Mouse (Mus musculus): ENCODE results near the gene Mars.

Gene Mars

GRCm38 (mm10) chr10:127311476-127312355 lies at the start of gene Mars:
Mars (minus strand) TSS chr10:127311786.
- peak; percentile 93 for DNase-seq (ENCODE audit: low read depth, low spot score)

DNA sequence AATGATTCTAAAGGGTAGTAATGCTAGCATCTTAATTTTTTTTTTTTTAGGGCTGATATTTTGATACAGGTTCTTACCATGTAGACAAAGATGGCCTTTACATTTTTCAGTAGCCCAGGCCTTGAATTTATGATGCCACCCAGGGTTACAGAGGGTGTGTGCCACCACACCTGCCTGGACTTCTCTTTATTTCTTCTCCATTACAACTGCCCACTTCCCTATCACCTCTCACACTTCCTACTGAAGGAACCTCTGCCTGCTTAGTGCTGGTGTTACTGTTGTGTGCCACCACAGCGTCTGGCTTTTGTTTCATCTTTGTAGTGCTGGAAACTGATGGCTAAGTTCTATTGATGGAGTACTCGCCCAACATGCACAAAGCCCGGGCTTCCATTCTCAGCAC lies 49.1 kb upstream of the Mars start:
- no peak for DNase-seq (ENCODE audit: low read depth, low spot score)

GRCm38 (mm10) chr10:127355336-127355735 lies 43.8 kb upstream of the Mars start:
- no peak for DNase-seq (ENCODE audit: low read depth, low spot score)

DNA sequence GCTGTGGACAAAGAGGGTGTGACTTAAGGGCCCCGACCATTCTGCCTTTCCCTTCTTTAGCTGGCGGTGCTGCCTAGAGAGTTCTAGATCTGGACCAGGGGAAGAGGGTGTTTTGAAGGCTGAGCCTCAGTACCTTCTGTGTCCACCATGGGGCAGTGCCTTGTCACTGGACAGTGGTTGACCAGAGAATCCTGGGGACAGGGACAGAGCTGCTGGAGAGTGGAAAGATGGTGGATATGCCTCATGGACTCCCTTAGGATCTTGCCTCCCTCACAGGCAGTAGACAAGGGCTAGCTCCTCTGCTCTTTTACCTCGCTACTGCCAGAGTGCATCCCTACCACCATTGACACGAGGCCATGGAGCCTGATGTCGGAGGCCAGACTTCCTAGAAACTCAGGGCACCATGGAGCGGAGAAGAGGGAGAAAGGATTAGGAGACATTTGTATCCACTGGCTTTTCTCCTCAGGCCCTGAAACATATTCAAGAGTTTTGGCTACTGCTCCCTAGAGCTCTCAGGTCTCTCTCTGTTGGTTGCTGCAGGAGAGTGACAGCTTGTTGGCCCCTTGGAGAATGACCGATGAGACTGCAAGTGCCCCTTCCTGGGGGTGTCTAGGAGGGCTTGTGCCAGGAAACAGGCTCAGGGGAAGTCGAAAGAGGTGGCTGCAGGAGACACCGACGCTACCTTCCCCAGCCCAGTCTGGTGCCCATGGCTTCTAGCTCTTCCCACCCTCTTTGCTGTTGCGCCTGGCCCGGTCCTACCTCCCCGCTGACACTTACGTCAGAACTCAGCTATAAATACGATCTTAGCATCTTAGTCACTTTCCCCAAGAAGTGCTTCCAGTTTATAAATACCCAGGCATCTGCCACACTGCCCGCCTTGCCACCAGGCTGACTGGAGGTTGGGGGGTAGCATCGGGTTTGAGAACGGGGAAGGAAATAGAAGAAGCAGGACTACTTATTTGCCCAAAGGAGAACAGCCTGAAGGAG lies 42.6 kb upstream of the Mars start, which contains the start of gene Inhbe:
TSS of gene Inhbe (minus strand) at position 503 of the 987 bp plus-strand sequence.
- no peak for DNase-seq (ENCODE audit: low read depth, low spot score)

DNA sequence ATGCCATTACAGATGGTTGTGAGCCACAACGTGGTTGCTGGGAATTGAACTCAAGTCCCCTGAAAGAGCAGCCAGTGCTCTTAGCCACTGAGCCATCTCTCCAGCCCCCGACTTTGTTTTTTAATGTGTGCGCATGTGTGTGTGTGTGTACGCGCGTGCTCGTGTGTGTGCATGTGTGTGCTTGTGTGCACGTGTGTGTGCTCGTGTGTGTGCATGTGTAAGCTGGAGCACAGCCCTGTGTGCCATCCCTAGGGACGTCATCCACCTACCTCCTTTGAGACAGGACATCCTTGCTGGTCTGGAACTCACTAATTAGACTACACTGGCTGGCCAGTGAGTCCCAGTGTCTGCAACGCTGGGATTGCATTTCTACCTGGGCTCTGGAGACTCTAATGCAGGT lies 41.2 kb upstream of the Mars start:
- DNase-seq (ENCODE audit: low read depth, low spot score): no peak

GRCm38 (mm10) chr10:127352187-127352586 lies 40.6 kb upstream of the Mars start:
- no peak for DNase-seq (ENCODE audit: low read depth, low spot score)

- DNase-seq (ENCODE audit: low read depth, low spot score): no peak
These were observed 40.1 kb upstream of the Mars start for GRCm38 (mm10) chr10:127351719-127352118.

GRCm38 (mm10) chr10:127351285-127351595 lies 39.7 kb upstream of the Mars start:
- DNase-seq (ENCODE audit: low read depth, low spot score): no peak

- no peak for DNase-seq (ENCODE audit: low read depth, low spot score)
These were observed 39.2 kb upstream of the Mars start for GRCm38 (mm10) chr10:127350594-127351284.

DNA sequence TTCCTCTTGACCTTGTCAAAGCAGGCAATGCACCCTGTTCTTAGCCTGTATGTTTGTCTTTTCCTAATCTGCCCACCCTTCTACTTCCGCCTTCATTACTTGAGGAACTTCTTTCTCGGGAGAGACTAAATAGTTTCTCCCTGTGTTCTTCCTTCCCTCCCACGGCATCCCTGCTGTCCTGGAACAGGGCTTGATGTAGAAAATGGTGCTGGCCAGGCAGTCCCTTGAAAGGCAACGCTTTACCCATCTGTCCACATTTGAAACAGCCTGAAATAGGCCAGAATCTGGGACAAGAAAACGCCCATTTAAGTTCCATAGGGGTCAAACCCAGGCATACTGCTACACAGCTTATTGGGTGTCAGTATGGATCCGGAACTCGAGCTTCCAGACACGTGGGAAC lies 38.2 kb upstream of the Mars start:
- DNase-seq (ENCODE audit: low read depth, low spot score): no peak

DNA sequence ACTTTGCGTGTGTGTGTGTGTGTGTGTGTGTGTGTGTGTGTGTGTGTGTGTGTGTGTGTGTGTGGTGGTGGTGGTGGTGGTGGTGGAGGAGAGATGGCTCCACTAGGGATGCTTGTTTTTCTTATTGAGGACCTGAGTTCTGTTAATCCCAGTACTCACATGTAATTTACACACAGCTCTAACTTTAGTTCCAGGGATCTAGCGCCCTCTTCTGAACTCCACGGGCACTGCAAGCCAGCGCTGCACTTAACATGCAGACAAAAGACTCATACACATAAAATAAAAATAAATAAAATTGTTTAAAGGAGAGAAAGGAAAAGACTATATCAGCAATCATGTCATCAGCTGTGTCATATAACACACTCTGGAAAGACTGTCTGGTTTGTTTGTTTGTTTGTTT lies 37.4 kb upstream of the Mars start:
- no peak for DNase-seq (ENCODE audit: low read depth, low spot score)

DNA sequence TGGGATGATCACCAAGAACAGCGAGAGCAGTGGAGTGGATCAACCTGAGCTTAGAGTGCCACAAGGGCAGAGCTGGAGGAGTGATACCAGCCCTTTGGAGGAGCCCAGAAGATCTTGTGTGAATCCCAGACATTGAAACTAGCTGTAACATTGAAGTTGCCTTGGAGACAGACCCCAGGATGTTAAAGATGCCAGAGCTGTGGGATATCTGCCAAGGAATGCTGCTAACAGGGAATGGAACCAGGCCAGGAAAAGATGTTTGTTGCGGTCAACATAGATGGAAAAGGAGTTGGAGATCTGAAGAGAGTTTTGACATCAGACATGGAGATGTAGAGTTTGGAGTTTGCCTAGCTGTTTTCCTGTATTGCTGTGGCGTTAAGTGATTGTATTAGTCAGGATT lies 34.6 kb upstream of the Mars start:
- no peak for DNase-seq (ENCODE audit: low read depth, low spot score)

GRCm38 (mm10) chr10:127343029-127343428 lies 31.4 kb upstream of the Mars start:
- DNase-seq (ENCODE audit: low read depth, low spot score): no peak

DNA sequence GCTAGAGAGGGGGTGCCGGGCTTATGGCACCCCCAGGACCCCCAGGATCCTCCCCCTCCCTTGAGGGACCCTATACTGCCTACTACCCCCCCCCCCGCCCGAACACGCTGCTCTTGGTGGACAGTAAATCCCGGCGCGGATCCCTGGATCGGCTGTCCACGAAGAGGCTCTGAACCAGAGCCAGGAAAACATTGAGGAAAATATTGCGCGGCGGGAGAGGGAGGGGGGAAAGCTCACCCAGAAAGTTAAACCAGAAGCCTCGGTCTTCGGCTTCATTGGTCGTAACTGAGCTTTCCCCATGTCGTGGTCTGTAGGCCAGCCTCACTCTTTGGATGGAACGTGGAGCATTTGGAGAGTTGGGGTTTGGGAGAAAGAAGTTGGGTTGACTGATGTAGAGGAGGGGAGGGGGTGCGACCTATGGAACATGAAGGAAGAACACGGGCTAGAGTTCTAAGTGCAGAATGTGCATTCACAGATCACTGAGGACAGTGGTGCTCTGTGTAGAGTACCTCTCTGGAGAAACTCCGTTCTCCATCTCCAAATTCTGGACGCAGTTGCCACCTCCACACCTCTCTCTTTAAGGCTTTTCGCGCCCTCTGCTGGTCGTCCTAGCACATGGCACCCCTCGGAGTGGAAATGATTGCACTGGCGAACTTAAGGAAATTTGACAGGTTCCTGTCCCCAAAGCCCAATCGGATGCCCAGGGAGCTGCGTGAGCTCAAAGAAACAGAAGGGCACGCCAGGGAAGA lies 30.5 kb upstream of the Mars start, which contains the start of gene Gli1:
TSS of gene Gli1 (minus strand) at position 84 of the 749 bp plus-strand sequence.
- peak; percentile 55 for DNase-seq (ENCODE audit: low read depth, low spot score)

DNA sequence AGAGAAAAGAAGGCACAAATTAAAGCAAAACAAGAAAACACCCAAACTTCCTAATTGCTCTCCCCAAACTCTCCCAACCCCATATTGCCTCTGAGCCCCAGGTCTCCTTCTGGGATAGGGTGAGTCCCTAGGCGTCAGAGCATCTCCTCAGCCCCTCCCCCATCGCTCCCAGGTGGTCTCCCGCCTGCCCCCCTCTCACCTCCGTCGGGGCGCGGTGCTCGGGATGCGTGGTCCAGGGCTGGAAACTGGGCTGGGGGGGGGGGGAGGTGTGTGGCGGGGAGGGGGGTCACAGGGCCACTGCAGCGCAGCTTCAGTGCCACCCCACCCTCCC lies 29.7 kb upstream of the Mars start:
- DNase-seq (ENCODE audit: low read depth, low spot score): no peak

GRCm38 (mm10) chr10:127340577-127341359 lies 29.2 kb upstream of the Mars start:
- DNase-seq (ENCODE audit: low read depth, low spot score): no peak

DNA sequence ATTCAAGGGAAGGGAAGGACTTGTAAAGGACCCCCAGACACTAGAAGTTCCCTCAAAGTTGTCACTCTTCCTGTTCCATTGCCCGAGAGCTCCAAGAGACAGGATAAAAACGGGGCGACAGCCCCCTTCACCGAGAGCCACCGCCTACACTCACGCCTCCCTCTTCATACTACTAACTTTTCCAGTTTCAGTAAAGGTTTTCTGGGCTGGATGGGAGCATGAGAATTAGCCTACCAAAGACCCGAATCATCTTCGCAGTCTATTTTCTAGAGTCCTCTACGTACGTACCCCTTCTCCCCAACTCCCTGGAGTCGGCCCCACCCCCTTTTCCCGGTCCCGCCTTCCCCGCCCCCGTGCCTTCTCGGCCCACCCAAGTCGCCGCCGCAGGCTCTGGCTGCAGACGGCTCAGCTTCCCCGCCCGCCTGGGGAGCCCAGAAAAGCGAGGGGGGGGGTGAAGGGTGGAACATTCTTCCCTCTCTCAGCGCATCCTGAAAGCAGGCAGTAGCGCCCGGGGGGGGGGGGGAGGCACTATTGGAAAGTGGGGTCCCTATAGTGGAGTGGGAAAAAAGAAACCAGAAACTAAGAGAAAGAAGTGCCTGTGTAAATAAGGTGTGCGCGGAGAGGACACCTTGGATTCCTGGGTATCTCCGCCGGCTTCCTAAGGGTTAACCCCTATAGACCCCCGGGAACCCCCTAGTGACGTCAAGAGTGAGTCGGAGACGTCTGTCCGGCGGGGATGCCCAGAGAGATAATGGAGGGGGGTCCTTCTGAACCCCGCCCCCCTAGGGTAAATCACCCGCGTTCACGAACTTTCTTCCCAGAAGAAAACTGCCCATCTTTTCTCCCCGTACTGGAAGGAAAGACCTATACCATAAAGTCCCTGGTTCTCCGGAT lies 28.3 kb upstream of the Mars start:
- no peak for DNase-seq (ENCODE audit: low read depth, low spot score)

DNA sequence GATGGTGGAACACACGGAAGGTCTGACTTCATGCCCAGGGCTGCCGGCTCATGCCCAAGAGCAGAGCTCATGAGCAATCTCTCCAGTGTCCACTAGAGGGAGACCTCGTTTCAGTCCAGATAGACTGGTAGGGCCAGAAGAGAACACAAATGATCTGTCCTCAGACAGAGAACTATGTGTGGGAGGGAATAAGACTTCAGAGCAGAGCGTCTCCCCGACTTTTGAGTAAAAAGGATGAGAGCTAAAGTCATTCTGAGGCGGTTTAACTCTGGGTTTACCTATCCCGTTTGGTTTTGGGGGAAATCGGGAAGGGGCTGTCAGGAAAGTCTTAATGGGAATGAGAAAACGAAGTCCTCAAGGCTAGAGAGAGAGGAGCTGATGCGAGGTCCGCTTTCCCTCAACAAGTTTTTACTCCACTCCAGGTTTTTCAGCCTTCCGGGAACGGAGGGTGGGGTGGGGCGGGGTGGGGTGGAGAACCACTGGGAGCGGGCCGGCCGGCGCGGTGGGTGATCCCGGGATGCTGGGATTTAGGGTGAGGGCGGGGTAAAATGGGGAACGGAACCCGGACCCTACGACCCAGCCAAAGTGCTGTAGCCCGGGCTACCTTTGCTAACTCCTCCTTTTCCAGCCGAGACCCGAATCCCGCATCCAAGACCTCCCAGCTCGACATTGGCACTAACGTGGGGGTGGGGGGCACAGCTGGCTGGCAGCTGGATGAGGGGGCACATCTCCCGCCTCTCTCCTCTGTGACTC lies 27.5 kb upstream of the Mars start:
- peak; percentile 67 for DNase-seq (ENCODE audit: low read depth, low spot score)

Data from c-Kit-negative CD71-positive TER-119-positive erythroid progenitor cells, embryonic 14.5 days (primary cell).